Mouse (Mus musculus) midbrain, postnatal 0 days (tissue): ENCODE measurements at regions not wholly inside any gene's neighbourhood (a gene's known extent, or its start where the extent isn't known, plus 50 kb on each side); places are given as distances from the start of the nearest gene placed in this dataset.

Source experiments
- ATAC-seq: fragments of 200-750 bp; cut with Nextera tagmentation; 2 replicates; pipeline ENCODE4 v1.8.0; 2017; ENCODE audit warnings: moderate number of reproducible peaks, mild to moderate bottlenecking, moderate TSS enrichment, moderate library complexity; ENCODE audit not compliant: low FRiP score
- DNase-seq: peaks from one replicate; pipeline ENCODE4 v3.0.0-alpha.2; 2015; ENCODE audit warnings: low spot score
- H3K27ac ChIP-seq: fragments of 300-500 bp; sonication (generic); 2 replicates; pipeline ENCODE4 v1.5.1; 2014; ENCODE audit warnings: low read depth, mild to moderate bottlenecking, low read length, mixed read lengths
- H3K27me3 ChIP-seq: fragments of 300-500 bp; sonication (generic); 2 replicates; pipeline ENCODE4 v1.6.1; 2014; ENCODE audit warnings: low read length, control low read depth, mixed read lengths; ENCODE audit not compliant: insufficient read depth
- H3K36me3 ChIP-seq: fragments of 300-500 bp; sonication (generic); 2 replicates; pipeline ENCODE4 v1.6.1; 2014; ENCODE audit warnings: low read length, control low read depth, mixed read lengths; ENCODE audit not compliant: insufficient read depth
- H3K4me1 ChIP-seq: fragments of 300-500 bp; sonication (generic); 2 replicates; pipeline ENCODE4 v1.6.1; 2014; ENCODE audit warnings: mild to moderate bottlenecking, control low read depth, antibody characterized with exemption, low read length, mixed read lengths; ENCODE audit not compliant: insufficient read depth
- H3K4me2 ChIP-seq: fragments of 300-500 bp; sonication (generic); 2 replicates; pipeline ENCODE4 v1.6.1; 2014; ENCODE audit warnings: low read depth, mild to moderate bottlenecking, low read length, mixed read lengths; ENCODE audit not compliant: poor library complexity, severe bottlenecking
- H3K4me3 ChIP-seq: fragments of 300-500 bp; sonication (generic); 2 replicates; pipeline ENCODE4 v1.5.1; 2014; ENCODE audit warnings: low read depth, mild to moderate bottlenecking, low read length, moderate library complexity
- H3K9ac ChIP-seq: fragments of 300-500 bp; sonication (generic); replicated peaks from 2 replicates; pipeline ENCODE4 v1.6.1; 2014; ENCODE audit warnings: mild to moderate bottlenecking, low read length, moderate library complexity, mixed read lengths; ENCODE audit not compliant: poor library complexity, severe bottlenecking
- H3K9me3 ChIP-seq: fragments of 300-500 bp; sonication (generic); 2 replicates; pipeline ENCODE4 v1.6.1; 2016; ENCODE audit warnings: low read length, control low read depth
- CTCF ChIP-seq: IDR thresholded peaks from 2 replicates; pipeline ENCODE4 v1.5.1; 2016; ENCODE audit warnings: antibody characterized with exemption, mild to moderate bottlenecking
- WGBS: fragments of 180-500 bp; shearing (Covaris S2); extraction: QIAGEN DNeasy Blood & Tissue Kit; methylation state at CpG from one replicate; pipeline ENCODE4 v1.1.7; 2014; 5-methylcytosine and 5-hydroxymethylcytosine counted together

DNA sequence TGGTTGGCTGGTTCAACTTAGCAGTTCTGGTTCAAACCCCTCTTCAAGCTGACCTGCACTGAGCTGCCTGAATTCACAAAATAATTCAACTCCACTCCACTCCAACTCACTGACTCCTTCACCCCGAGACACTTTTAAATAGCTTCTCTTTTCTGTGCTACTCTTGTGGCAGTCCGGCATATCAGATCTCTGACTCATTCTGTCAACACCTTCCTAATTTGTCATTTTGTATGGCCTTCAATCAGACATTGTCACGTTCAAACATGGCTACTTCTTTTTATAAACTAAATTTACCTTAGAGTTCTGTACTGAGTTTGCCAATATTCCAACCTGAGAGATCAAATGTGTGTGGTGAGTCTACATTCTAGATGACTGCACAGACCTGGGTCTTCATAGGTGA, 579.1 kb downstream of the Slitrk1 start:
- ATAC-seq, result no peak
- TF ChIP-seq CTCF, result no peak
- no peak for DNase-seq
- WGBS, result 85% methylated on average over 3 of the region's 3 CpGs
- H3K36me3 ChIP-seq, result no peaks in the 10 kb centered on the region
- no peak overlapping the region for H3K4me2 ChIP-seq
- H3K4me3 ChIP-seq, result no peak overlapping the region
- H3K9me3 ChIP-seq, result no peaks in the 10 kb centered on the region
- no peak overlapping the region for H3K27ac ChIP-seq
- no peak overlapping the region for H3K9ac ChIP-seq
- no peaks in the 10 kb centered on the region for H3K4me1 ChIP-seq
- no peaks in the 10 kb centered on the region for H3K27me3 ChIP-seq

DNA sequence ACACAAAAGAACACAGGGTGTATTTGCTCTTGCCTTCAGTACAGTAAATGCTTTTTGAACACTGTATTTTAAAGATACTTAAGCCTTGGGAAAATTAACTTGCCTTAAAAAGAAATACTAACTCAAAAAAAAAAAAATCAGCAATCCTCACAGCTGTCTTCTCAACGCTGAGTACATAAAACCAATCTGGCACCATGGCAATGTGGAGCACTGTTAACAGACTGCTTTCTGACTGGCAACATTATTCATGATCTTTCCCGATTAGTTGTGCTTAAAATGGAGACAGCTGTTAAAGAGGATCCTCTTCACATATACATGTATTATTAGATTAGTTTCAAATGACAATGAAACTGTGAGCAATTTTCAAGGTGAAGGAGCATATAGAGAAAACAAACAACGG, 587.5 kb downstream of the Slitrk1 start:
- H3K27ac ChIP-seq, result no peak overlapping the region
- no peaks in the 10 kb centered on the region for H3K27me3 ChIP-seq
- H3K4me3 ChIP-seq, result no peak overlapping the region
- DNase-seq (no peak), ATAC-seq (no peak)
- 43% methylated on average over 3 of the region's 3 CpGs for WGBS
- no peak overlapping the region for H3K4me2 ChIP-seq
- no peak overlapping the region for H3K9ac ChIP-seq
- TF ChIP-seq CTCF, result no peak
- H3K4me1 ChIP-seq, result no peaks in the 10 kb centered on the region
- no peaks in the 10 kb centered on the region for H3K36me3 ChIP-seq
- no peaks in the 10 kb centered on the region for H3K9me3 ChIP-seq

DNA sequence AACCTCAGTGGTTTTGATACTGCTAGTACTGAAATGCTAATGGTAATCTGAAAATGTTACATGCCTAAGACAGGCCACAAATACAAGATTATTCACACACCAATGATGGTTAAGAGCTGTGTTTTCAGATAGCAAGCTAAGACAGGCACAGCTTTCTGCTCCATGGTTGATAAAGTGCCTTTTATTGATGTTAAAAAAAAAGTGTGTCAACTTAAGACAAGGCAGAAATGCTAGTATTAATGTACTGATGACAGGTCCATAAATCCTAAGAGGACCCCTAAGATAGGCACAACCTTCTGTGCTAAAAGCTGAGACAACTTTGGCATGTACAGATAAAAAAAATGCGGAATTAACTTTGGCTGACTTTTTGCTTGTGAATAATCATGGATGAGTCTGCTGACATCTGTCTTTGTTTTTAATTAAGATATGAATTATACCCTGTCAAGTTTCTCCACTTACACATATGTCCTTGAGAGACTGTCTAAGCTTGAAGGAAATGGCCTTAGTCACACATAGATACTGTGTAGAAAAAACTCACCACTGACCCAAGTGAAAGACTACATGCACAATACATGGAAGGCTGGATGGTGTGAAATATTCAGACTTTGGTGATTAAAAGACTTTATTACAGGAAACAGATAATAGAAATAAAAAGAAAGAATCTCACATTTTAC, 590.5 kb downstream of the Slitrk1 start:
- no peaks in the 10 kb centered on the region for H3K27me3 ChIP-seq
- H3K9me3 ChIP-seq, result no peaks in the 10 kb centered on the region
- H3K27ac ChIP-seq, result no peak overlapping the region
- TF ChIP-seq CTCF, result no peak
- H3K4me1 ChIP-seq, result no peaks in the 10 kb centered on the region
- H3K4me3 ChIP-seq, result no peak overlapping the region
- WGBS, result 97% methylated on average over 1 of the region's 1 CpGs
- no peak overlapping the region for H3K4me2 ChIP-seq
- H3K36me3 ChIP-seq, result no peaks in the 10 kb centered on the region
- DNase-seq (no peak), ATAC-seq (no peak)
- H3K9ac ChIP-seq, result no peak overlapping the region

DNA sequence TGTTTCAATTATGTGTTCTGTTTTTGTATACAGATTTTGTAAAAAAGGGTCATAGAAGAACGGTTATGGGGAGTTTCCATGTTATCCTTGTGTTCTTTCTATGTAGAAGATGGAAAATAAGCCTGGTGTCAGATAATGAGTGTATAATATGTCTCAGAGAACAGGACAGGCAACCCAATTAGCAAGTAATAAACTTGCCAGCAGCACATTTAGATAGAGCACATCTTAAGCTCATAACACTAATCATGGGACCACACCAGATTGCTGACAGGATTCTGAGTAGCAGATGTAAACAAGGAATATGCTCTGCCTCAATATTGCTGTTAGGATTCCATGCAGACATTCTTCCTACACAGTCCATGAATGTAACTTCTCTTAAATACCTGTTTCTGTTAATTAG, 606.3 kb downstream of the Slitrk1 start:
- no peak for ATAC-seq
- 83% methylated on average over 1 of the region's 1 CpGs for WGBS
- DNase-seq, result no peak

DNA sequence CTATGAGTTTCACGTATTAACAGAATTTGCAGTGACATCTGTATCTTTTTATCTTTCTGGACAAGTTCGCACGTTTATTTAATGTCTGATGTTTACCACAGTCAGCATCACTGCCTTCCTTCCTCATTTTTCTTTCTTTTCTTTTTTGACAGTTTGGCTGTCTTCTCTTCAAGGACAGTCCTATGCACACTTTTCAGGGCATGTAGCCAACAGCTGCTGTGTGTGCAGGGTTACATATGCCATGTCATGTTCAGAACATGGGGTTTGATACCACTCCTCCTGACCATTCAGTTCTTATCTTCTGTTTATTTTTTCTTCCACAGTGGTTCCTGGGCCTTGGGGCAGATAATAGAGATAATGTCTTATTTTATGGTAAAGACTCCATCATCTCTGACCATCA, 634.3 kb downstream of the Slitrk1 start:
- DNase-seq (no peak), ATAC-seq (no peak)
- Histone ChIP-seq H3K27ac (no peak overlapping the region), H3K4me1 (no peaks in the 10 kb centered on the region), H3K9ac (no peak overlapping the region), H3K27me3 (no peaks in the 10 kb centered on the region), H3K9me3 (no peaks in the 10 kb centered on the region), H3K4me2 (no peak overlapping the region), H3K36me3 (no peaks in the 10 kb centered on the region), H3K4me3 (no peak overlapping the region)
- TF ChIP-seq CTCF, result no peak
- WGBS, result 86% methylated on average over 3 of the region's 3 CpGs

More for the DNA sequence above, 606.3 kb downstream of the Slitrk1 start:
- Histone ChIP-seq H3K9me3 (no peaks in the 10 kb centered on the region), H3K27ac (no peak overlapping the region), H3K36me3 (no peaks in the 10 kb centered on the region), H3K4me2 (no peak overlapping the region), H3K4me1 (no peaks in the 10 kb centered on the region), H3K27me3 (no peaks in the 10 kb centered on the region), H3K4me3 (no peak overlapping the region), H3K9ac (no peak overlapping the region)
- TF ChIP-seq CTCF, result no peak

DNA sequence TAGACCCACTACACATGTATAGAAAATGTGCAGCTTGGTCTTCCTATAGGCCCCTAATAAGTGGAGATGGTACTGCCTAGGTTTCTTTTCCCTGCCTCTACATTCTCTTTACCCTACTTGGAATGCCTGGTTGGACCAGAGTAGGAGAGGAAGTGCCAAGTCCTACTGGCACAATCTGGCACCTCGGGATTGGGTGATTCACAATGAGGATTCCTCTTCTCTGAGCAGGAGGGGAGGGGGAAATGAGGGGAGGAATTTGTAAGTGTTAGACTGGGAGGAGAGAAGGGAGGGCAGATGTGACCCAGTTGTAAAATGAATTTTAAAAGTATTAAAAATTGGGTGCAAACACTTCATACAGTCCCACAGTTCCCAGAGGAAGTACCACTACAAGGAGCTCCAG, 652.9 kb downstream of the Slitrk1 start:
- Histone ChIP-seq H3K27ac (no peak overlapping the region), H3K36me3 (no peaks in the 10 kb centered on the region), H3K9me3 (no peaks in the 10 kb centered on the region), H3K27me3 (no peaks in the 10 kb centered on the region), H3K4me3 (no peak overlapping the region), H3K4me1 (no peaks in the 10 kb centered on the region), H3K4me2 (no peak overlapping the region), H3K9ac (no peak overlapping the region)
- WGBS, result 69% methylated on average over 1 of the region's 1 CpGs
- no peak for ATAC-seq
- no peak for TF ChIP-seq CTCF
- DNase-seq, result no peak
